Mouse (Mus musculus): ENCODE measurements around the gene Rack1. TPM values are rescaled to one million over a fixed set of nuclear protein-coding genes. Genes with fewer than 3 reads are reported as not detected.

Rack1 gene
- polyA plus RNA-seq, 1 experiment, result 3,051 TPM

DNA sequence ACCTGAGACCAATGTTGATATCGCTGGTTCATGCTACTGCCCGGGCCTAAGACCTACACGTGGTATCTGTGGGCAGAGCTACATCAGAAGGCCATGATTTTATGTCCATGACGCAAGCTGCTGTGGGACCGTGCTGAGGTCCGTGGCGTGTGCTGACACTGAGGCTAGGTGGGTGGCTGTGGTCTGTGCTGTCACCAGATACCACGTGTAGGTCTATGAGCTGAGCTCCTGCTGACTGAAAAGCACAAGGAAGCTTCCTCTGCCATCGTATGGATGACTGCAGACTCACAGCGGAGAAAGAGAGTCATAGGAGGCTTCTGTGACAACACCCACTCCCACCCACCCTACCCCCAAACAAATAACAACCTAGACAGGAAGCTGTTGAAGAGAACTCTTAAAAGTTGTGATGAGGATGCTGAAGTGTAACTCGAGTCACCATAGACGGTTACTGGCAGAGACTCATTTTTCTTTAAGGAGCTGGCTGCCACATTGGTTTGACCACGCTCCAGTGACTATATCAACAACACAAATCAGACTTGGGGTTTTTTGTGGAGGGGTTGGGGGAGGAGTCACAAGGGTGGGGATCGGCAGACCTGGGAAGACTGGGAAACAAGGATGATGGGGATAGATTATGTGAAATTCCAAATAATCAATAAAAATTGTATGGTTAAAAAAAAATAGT, 32.8 kb upstream of the Rack1 start:
- peaks cover 11% of the 10 kb centered on the region for H3K27me3 ChIP-seq (ENCODE audit: control insufficient read depth, insufficient read depth, insufficient read length)
- H3K79me3 ChIP-seq (ENCODE audit: low read depth), result no peaks in the 10 kb centered on the region
- H3ac ChIP-seq (ENCODE audit: control insufficient read depth, insufficient read length, low read depth), result no peak overlapping the region
- TF ChIP-seq FOSL1 (IDR thresholded peaks at IDR 0.05; ENCODE audit: insufficient read depth, low read length, poor library complexity, severe bottlenecking) (no peak), USF1 (IDR thresholded peaks at IDR 0.05; ENCODE audit: low read depth) (no peak), MYOG (IDR thresholded peaks at IDR 0.05; ENCODE audit: control insufficient read depth, extremely low read depth, insufficient read length) (no peak), CEBPB (IDR thresholded peaks at IDR 0.05; ENCODE audit: low read depth) (no peak), MAX (IDR thresholded peaks at IDR 0.05) (no peak), CTCF (IDR thresholded peaks at IDR 0.05; ENCODE audit: control insufficient read depth, insufficient read depth, insufficient read length) (no peak), MYOD1 (IDR thresholded peaks at IDR 0.05; ENCODE audit: control insufficient read depth, insufficient read length, low read depth) (no peak)
- H3K36me3 ChIP-seq (ENCODE audit: control insufficient read depth, insufficient read depth), result no peaks in the 10 kb centered on the region
- no peak overlapping the region for H3K4me3 ChIP-seq (ENCODE audit: insufficient read depth, poor library complexity, severe bottlenecking)
- H3K79me2 ChIP-seq (ENCODE audit: control insufficient read depth, insufficient read depth), result no peaks in the 10 kb centered on the region

DNA sequence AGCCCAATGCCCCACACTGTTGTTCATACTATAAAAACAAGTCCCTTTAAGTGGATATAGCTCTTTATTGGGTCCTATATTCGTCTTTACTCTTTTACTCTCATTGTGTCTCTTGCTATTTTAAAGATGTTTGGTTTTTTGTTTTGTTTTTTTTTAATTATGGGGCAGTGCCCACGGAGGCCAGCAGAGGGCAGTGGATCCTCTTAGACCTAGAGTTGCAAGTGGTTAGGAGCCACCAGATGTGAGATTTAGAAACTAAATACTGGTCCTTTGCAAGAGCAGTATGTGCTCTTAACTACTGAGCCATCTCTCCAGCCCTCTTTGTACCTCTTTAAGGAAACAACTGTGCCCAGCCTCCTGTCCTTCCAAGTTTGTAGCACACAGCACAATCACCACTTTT, 28.4 kb upstream of the Rack1 start:
- no peaks in the 10 kb centered on the region for H3K27me3 ChIP-seq (ENCODE audit: control insufficient read depth, insufficient read depth, insufficient read length)
- no peak for TF ChIP-seq MAX (IDR thresholded peaks at IDR 0.05)
- no peak for TF ChIP-seq USF1 (IDR thresholded peaks at IDR 0.05; ENCODE audit: low read depth)
- TF ChIP-seq CEBPB (IDR thresholded peaks at IDR 0.05; ENCODE audit: low read depth), result no peak
- TF ChIP-seq MYOG (IDR thresholded peaks at IDR 0.05; ENCODE audit: control insufficient read depth, extremely low read depth, insufficient read length), result no peak
- TF ChIP-seq CTCF (IDR thresholded peaks at IDR 0.05; ENCODE audit: control insufficient read depth, insufficient read depth, insufficient read length), result no peak
- TF ChIP-seq FOSL1 (IDR thresholded peaks at IDR 0.05; ENCODE audit: insufficient read depth, low read length, poor library complexity, severe bottlenecking), result no peak
- no peak for TF ChIP-seq MYOD1 (IDR thresholded peaks at IDR 0.05; ENCODE audit: control insufficient read depth, insufficient read length, low read depth)
- H3ac ChIP-seq (ENCODE audit: control insufficient read depth, insufficient read length, low read depth), result no peak overlapping the region
- no peaks in the 10 kb centered on the region for H3K79me3 ChIP-seq (ENCODE audit: low read depth)
- H3K36me3 ChIP-seq (ENCODE audit: control insufficient read depth, insufficient read depth), result no peaks in the 10 kb centered on the region
- no peaks in the 10 kb centered on the region for H3K79me2 ChIP-seq (ENCODE audit: control insufficient read depth, insufficient read depth)
- no peak overlapping the region for H3K4me3 ChIP-seq (ENCODE audit: insufficient read depth, poor library complexity, severe bottlenecking)

DNA sequence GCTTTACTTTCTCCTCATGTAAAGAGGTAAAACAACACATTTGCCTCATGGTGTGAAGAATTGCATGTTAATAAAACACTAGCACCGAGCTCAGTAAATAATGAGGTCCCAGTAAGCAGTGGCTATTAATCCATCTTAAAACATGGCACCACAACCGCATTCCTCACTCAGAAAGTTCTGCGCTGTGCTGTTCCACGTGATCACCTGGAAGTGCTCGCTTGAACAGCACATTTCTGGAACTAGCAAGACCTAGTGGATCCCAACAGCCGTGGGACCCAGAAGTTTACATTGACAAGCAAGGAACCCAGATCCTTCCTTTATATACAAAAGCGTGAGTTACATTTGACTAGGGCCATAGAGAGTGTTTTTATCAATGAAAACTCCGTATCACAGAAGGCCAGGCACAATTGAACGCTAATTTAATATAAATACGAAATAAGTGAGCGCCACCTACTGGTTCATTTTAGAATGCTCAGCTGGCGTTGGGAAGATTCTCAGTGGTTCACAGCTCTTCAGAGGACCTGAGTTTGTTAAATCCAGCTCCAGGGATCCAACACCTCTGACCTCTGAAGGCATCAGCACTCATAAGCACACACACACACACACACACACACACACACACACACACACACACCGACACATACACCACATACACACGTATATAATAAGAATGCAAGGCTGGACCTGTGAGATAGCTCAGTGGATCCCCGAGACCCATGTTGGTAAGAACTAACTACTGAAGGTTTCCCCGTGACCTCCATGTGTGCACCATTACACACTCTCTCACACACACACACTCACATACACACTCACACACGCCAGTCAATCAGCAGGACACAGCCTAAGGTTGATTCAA, 25.5 kb upstream of the Rack1 start:
- Histone ChIP-seq H3K4me3 (ENCODE audit: insufficient read depth, poor library complexity, severe bottlenecking) (no peak overlapping the region), H3K36me3 (ENCODE audit: control insufficient read depth, insufficient read depth) (no peaks in the 10 kb centered on the region), H3K79me3 (ENCODE audit: low read depth) (no peaks in the 10 kb centered on the region), H3K79me2 (ENCODE audit: control insufficient read depth, insufficient read depth) (no peaks in the 10 kb centered on the region), H3ac (ENCODE audit: control insufficient read depth, insufficient read length, low read depth) (no peak overlapping the region), H3K27me3 (ENCODE audit: control insufficient read depth, insufficient read depth, insufficient read length) (no peaks in the 10 kb centered on the region)
- no peak for TF ChIP-seq CEBPB (IDR thresholded peaks at IDR 0.05; ENCODE audit: low read depth)
- TF ChIP-seq MYOG (IDR thresholded peaks at IDR 0.05; ENCODE audit: control insufficient read depth, extremely low read depth, insufficient read length), result no peak
- TF ChIP-seq USF1 (IDR thresholded peaks at IDR 0.05; ENCODE audit: low read depth), result peak; percentile 18

DNA sequence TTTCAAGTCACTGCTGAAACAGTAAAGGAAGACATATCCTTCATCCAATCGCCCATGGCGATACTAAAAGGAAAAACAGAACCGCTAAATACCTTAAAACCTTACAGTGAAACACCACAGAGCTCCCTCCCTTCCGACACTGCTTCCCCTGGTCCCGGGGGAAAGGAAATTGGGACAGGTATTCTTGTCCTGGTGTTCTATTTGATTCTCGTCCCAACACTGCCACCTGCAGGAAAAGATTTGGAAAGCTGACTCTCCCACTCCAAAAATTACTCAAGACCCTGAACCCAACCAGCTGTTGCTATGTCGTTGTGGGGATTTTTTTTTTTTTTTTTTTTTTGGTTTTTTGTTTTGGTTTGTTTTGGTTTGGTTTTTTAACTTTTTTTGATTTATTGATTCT, 24.6 kb upstream of the Rack1 start:
- no peak overlapping the region for H3ac ChIP-seq (ENCODE audit: control insufficient read depth, insufficient read length, low read depth)

DNA sequence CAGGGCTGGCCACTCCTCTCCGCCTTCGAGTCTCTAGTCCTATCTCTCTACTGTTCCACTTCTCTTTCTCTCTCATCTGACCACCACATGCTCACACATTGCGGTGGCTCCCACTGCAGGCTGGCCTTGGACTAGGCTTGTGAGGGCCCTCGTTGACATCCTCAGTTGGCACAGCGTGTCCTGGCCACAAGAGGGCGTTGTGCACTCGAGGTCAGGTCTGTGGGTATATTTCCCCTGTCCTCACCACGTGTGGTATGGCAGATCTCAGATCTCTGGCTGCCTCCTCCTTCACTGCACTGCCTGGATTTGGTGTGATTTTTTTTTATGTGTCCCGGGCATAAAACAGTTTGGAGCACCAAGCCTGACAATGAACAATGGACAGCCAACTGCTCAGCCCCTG, 23.5 kb upstream of the Rack1 start:
- no peaks in the 10 kb centered on the region for H3K79me3 ChIP-seq (ENCODE audit: low read depth)
- H3K27me3 ChIP-seq (ENCODE audit: control insufficient read depth, insufficient read depth, insufficient read length), result no peaks in the 10 kb centered on the region
- no peak overlapping the region for H3K4me3 ChIP-seq (ENCODE audit: insufficient read depth, poor library complexity, severe bottlenecking)
- no peaks in the 10 kb centered on the region for H3K36me3 ChIP-seq (ENCODE audit: control insufficient read depth, insufficient read depth)
- no peak overlapping the region for H3ac ChIP-seq (ENCODE audit: control insufficient read depth, insufficient read length, low read depth)
- no peaks in the 10 kb centered on the region for H3K79me2 ChIP-seq (ENCODE audit: control insufficient read depth, insufficient read depth)
- TF ChIP-seq FOSL1 (IDR thresholded peaks at IDR 0.05; ENCODE audit: insufficient read depth, low read length, poor library complexity, severe bottlenecking) (no peak), CTCF (IDR thresholded peaks at IDR 0.05; ENCODE audit: control insufficient read depth, insufficient read depth, insufficient read length) (peak; percentile 47)

More for the DNA sequence above, 24.6 kb upstream of the Rack1 start:
- Histone ChIP-seq H3K36me3 (ENCODE audit: control insufficient read depth, insufficient read depth) (no peaks in the 10 kb centered on the region), H3K27me3 (ENCODE audit: control insufficient read depth, insufficient read depth, insufficient read length) (no peaks in the 10 kb centered on the region), H3K79me3 (ENCODE audit: low read depth) (no peaks in the 10 kb centered on the region), H3K79me2 (ENCODE audit: control insufficient read depth, insufficient read depth) (no peaks in the 10 kb centered on the region), H3K4me3 (ENCODE audit: insufficient read depth, poor library complexity, severe bottlenecking) (no peak overlapping the region)
- no peak for TF ChIP-seq MAX (IDR thresholded peaks at IDR 0.05)
- no peak for TF ChIP-seq FOSL1 (IDR thresholded peaks at IDR 0.05; ENCODE audit: insufficient read depth, low read length, poor library complexity, severe bottlenecking)
- TF ChIP-seq CEBPB (IDR thresholded peaks at IDR 0.05; ENCODE audit: low read depth), result no peak
- TF ChIP-seq CTCF (IDR thresholded peaks at IDR 0.05; ENCODE audit: control insufficient read depth, insufficient read depth, insufficient read length), result no peak
- no peak for TF ChIP-seq USF1 (IDR thresholded peaks at IDR 0.05; ENCODE audit: low read depth)

DNA sequence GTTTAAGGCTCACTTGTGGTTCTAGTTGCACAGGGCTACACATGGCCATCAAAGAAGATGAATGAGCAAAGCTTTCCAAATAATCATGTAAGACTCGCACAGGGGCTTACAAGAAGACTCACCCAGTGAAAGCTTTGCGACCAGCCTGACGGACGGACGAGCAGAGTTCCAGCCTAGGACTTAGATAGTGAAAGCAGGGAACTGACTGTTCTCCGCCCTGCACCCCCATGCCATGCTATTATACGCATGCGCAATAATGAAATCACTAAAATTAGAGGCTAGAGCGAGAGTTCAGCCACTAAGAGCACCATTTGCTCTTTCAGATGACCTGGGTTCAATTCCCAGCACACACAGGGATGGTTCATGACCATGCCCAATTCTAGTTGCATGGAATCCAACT, 22.8 kb upstream of the Rack1 start:
- no peaks in the 10 kb centered on the region for H3K36me3 ChIP-seq (ENCODE audit: control insufficient read depth, insufficient read depth)
- TF ChIP-seq FOSL1 (IDR thresholded peaks at IDR 0.05; ENCODE audit: insufficient read depth, low read length, poor library complexity, severe bottlenecking) (no peak), CTCF (IDR thresholded peaks at IDR 0.05; ENCODE audit: control insufficient read depth, insufficient read depth, insufficient read length) (no peak), MYOG (IDR thresholded peaks at IDR 0.05; ENCODE audit: control insufficient read depth, extremely low read depth, insufficient read length) (no peak), MYOD1 (IDR thresholded peaks at IDR 0.05; ENCODE audit: control insufficient read depth, insufficient read length, low read depth) (no peak), USF1 (IDR thresholded peaks at IDR 0.05; ENCODE audit: low read depth) (no peak), CEBPB (IDR thresholded peaks at IDR 0.05; ENCODE audit: low read depth) (no peak), MAX (IDR thresholded peaks at IDR 0.05) (no peak)
- no peak overlapping the region for H3K4me3 ChIP-seq (ENCODE audit: insufficient read depth, poor library complexity, severe bottlenecking)
- no peak overlapping the region for H3ac ChIP-seq (ENCODE audit: control insufficient read depth, insufficient read length, low read depth)
- no peaks in the 10 kb centered on the region for H3K79me2 ChIP-seq (ENCODE audit: control insufficient read depth, insufficient read depth)
- no peaks in the 10 kb centered on the region for H3K27me3 ChIP-seq (ENCODE audit: control insufficient read depth, insufficient read depth, insufficient read length)
- no peaks in the 10 kb centered on the region for H3K79me3 ChIP-seq (ENCODE audit: low read depth)
